Mouse (Mus musculus) heart, postnatal 0 days (tissue): ENCODE results near the gene Scube3.

Source experiments
- CTCF ChIP-seq: IDR thresholded peaks from 2 replicates; pipeline ENCODE4 v1.5.1; 2016; ENCODE audit warnings: antibody characterized with exemption, control low read depth, low read depth
- EP300 ChIP-seq: IDR thresholded peaks from 2 replicates; pipeline ENCODE4 v1.6.1; 2016; ENCODE audit warnings: antibody characterized with exemption, low read depth

DNA sequence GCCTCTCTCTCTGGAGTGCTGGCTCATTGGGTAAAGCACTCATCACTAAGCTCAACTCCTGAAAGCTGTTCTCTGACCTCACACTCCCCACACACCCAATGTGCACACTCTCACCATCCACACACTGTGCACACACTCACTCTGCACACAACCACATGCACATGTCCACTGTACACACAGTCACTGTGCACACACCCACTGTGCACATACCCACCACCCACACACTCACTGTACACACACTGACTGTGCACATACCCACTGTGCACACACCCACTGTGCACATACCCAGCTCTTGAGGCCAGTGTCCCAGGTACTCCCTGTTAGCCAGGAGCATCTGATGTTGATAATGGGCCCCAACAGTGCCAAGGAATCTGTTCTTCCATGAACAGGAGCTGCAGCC is 10.8 kb upstream of the Scube3 start:
- TF ChIP-seq CTCF: no peak
- TF ChIP-seq EP300: no peak
